In the genomic region with DNA sequence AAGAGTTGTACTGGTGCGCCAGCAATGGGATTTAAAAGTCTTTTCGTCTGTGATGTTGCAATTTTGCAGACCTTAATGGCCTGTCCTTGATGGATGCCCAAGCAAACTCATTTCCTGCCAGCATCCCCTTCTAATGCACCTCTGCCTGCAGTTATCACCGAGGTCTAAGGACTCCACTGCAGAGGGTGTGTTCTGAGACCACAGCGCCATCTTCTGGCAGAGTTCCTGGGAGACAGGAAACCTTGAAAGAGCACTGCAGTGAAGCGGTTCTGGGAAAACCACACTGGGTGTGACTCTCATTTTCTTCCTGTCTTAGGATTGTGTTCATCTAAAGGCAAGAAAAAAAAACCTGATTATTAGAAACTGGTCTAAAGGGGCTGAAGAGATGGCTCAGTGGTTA, we compare ENCODE assay signal across 8 mouse cellular contexts. TPM values are rescaled to one million over a fixed set of nuclear protein-coding genes. Genes with fewer than 3 reads are reported as not detected.
DNase-seq lines count a peak whose midpoint lies in the region; ATAC-seq lines count a peak whose summit lies in the region.

No protein-coding gene starts in this region.

- H3K4me1 ChIP-seq in liver, embryonic 13.5 days (replicated peaks), result no peaks in the 10 kb centered on the region
- H3K4me1 ChIP-seq in neural tube, embryonic 13.5 days (replicated peaks), result no peaks in the 10 kb centered on the region

- H3K4me3 ChIP-seq in liver, embryonic 13.5 days (replicated peaks), result no peak overlapping the region
- no peak overlapping the region for H3K4me3 ChIP-seq in neural tube, embryonic 13.5 days

- H3K4me2 ChIP-seq in liver, embryonic 13.5 days, result no peak overlapping the region
- no peak overlapping the region for H3K4me2 ChIP-seq in neural tube, embryonic 13.5 days

- no peaks in the 10 kb centered on the region for H3K9me3 ChIP-seq in liver, embryonic 13.5 days (replicated peaks)
- H3K9me3 ChIP-seq in neural tube, embryonic 13.5 days, result no peaks in the 10 kb centered on the region

- peak; percentile 71 for DNase-seq in 3T3-L1 (ENCODE audit: low read depth, low spot score)
- peak; percentile 92 for DNase-seq in R1 (ENCODE audit: low read depth, low spot score)
- DNase-seq in cerebellum, postnatal 4 days (ENCODE audit: low spot score in 2 of 2), result peak; percentile 41 to 67
- peak; percentile 70 for DNase-seq in gastrocnemius, postnatal 10 days
- peak; percentile 43 to 52 for DNase-seq in kidney, postnatal 25 days
- DNase-seq in liver, embryonic 13.5 days, result no peak
- DNase-seq in thymus, postnatal 14 days, result peak; percentile 30

- no peaks in the 10 kb centered on the region for H3K36me3 ChIP-seq in liver, embryonic 13.5 days
- H3K36me3 ChIP-seq in neural tube, embryonic 13.5 days, result no peaks in the 10 kb centered on the region

- no peak overlapping the region for H3K9ac ChIP-seq in liver, embryonic 13.5 days
- no peak overlapping the region for H3K9ac ChIP-seq in neural tube, embryonic 13.5 days

- H3K27me3 ChIP-seq in liver, embryonic 13.5 days, result no peaks in the 10 kb centered on the region; the same call in 1 of the 2 replicates
- no peaks in the 10 kb centered on the region for H3K27me3 ChIP-seq in neural tube, embryonic 13.5 days

- ATAC-seq in liver, embryonic 13.5 days (ENCODE audit: low read depth), result 0 out of 2 replicates have a peak, but pooled peaks have one; percentile 50
- ATAC-seq in neural tube, embryonic 13.5 days (ENCODE audit: low read depth), result peak; percentile 80

- WGBS in liver, embryonic 13.5 days (ENCODE audit: insufficient replicate concordance), result 34% methylated on average over 5 of the region's 5 CpGs
- WGBS in neural tube, embryonic 13.5 days, result 45% methylated on average over 5 of the region's 5 CpGs

- no peak overlapping the region for H3K27ac ChIP-seq in liver, embryonic 13.5 days
- H3K27ac ChIP-seq in neural tube, embryonic 13.5 days (replicated peaks), result no peak overlapping the region

RNA-seq across cellular contexts. Expression of a gene that starts 53.0 kb away (rescaled TPM):
- 100 to 1,000 TPM; 136 to 145 TPM for total RNA-seq in gastrocnemius, postnatal 10 days (2021)
- 4.9 and 6.7 TPM in 2 replicates for polyA plus RNA-seq in liver, embryonic 13.5 days (2015; fragmentation: Nextera tagmentation; extraction: Ambion mirVana)
- polyA plus RNA-seq in neural tube, embryonic 13.5 days (2015; fragmentation: Nextera tagmentation; extraction: Ambion mirVana), result 119 and 125 TPM in 2 replicates

Comparison
In these comparisons a context has a peak if more than half of its experiments do, and no peak if none do; other contexts are left out.
1. RNA of a gene that starts 53.0 kb away (polyA plus RNA-seq): 119 to 125 TPM in neural tube, embryonic 13.5 days; 4.9 to 6.7 TPM in liver, embryonic 13.5 days; every median in the first group is over 10 times any median in the second.